Mouse (Mus musculus): ENCODE measurements around the gene Cntnap2.

DNA sequence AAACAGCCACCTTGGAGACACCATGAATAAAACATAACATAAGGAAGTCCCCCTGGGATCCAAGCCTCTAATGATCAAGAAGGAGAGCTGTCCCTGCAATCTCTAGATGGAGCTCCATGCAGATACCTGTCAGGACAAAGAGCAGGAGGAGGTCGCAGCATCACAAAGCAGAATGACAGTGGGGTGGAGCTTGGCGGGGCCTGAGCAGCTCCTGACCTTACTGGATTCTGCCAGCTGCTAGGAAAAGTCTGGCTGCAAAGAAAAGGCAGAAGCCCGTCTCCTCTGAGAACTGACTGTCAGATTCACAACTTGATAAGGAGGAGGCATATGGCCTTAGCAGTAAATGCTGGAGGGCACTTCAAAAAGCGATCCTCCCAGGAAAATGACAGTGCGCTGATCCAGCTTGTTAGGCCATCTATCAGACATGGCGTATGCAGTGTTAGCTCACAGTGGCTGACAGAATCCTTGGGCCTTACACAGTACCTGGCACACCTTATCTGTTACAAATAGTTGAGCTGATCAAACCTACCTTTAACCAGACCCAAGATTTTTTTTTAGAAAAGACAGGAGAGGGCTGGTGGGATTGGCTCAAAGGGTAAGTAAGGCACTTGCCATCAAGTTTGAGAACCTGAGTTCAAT is 2050.5 kb downstream of the Cntnap2 start:
- TF ChIP-seq JUND (conservative IDR thresholded peaks at IDR 0.05; ENCODE audit: low read depth, low read length) = no peak
- no peak for TF ChIP-seq CTCF (conservative IDR thresholded peaks at IDR 0.05 in 1 of 2, IDR thresholded peaks at IDR 0.05 in 1 of 2; ENCODE audit: low read depth in 2 of 2, low read length in 2 of 2)
- no peak for TF ChIP-seq UBTF (IDR thresholded peaks at IDR 0.05; ENCODE audit: low read depth, low read length)
- TF ChIP-seq MXI1 (IDR thresholded peaks at IDR 0.05; ENCODE audit: low read depth, low read length) = no peak
- no peak for TF ChIP-seq MAX (IDR thresholded peaks at IDR 0.05; ENCODE audit: low read length)
- TF ChIP-seq POLR2A (IDR thresholded peaks at IDR 0.05; ENCODE audit: low read depth, low read length) = no peak
- TF ChIP-seq EP300 (IDR thresholded peaks at IDR 0.05; ENCODE audit: low read length) = no peak
- TF ChIP-seq HCFC1 (IDR thresholded peaks at IDR 0.05; ENCODE audit: low read depth, low read length) = no peak
- no peak for TF ChIP-seq USF1 (IDR thresholded peaks at IDR 0.05; ENCODE audit: low read depth, low read length)
- no peak for TF ChIP-seq MEF2A (IDR thresholded peaks at IDR 0.05; ENCODE audit: borderline replicate concordance, low read depth, low read length)
